Mouse (Mus musculus) layer of hippocampus, postnatal 10 days (tissue): Measurements from ENCODE around the gene Sectm1b. TPM values are rescaled to one million over a fixed set of nuclear protein-coding genes. Genes with fewer than 3 reads are reported as not detected.
"Not testable (repeated sequence)": the region's sequence is repeated elsewhere in the genome, so short reads cannot be mapped to it uniquely, and the experiment has no call there.

Source experiments
- DNase-seq, 2 experiments: peaks; one replicate each; pipeline ENCODE4 v3.0.0; 2021; ENCODE audit warnings: low spot score in 2 of 2
- total RNA-seq, 2 experiments: library from RNA; stranded (reverse); gene quantifications; 2 replicates each; pipeline ENCODE4 v1.2.3; 2021

The Sectm1b gene
- total RNA-seq, 2 experiments from 2014 or later = not detected

GRCm38 (mm10) chr11:121069662-121070061 lies 6.3 kb upstream of the Sectm1b start:
- DNase-seq = not testable (repeated sequence)

- no peak for DNase-seq
Measured at GRCm38 (mm10) chr11:121067895-121068294, 4.5 kb upstream of the Sectm1b start.

- DNase-seq = no peak
Measured at GRCm38 (mm10) chr11:121064197-121064596, 828 bp upstream of the Sectm1b start.

GRCm38 (mm10) chr11:121061615-121062014 lies 1.8 kb downstream of the Sectm1b start:
- peak in 1 of 2 experiments; percentile 19 for DNase-seq

- not testable (repeated sequence) for DNase-seq
Measured at GRCm38 (mm10) chr11:121060401-121061067, 2.8 kb downstream of the Sectm1b start.

GRCm38 (mm10) chr11:121059471-121059870 lies 3.9 kb downstream of the Sectm1b start:
- DNase-seq = no peak

GRCm38 (mm10) chr11:121058956-121059355 lies 4.4 kb downstream of the Sectm1b start:
- DNase-seq = no peak

GRCm38 (mm10) chr11:121058122-121058521 lies 5.2 kb downstream of the Sectm1b start:
- no peak for DNase-seq

- DNase-seq = no peak
Measured at GRCm38 (mm10) chr11:121056536-121057236, 6.7 kb downstream of the Sectm1b start.

GRCm38 (mm10) chr11:121053536-121053935 lies 9.8 kb downstream of the Sectm1b start:
- peak; percentile 82 to 85 for DNase-seq

GRCm38 (mm10) chr11:121052387-121052786 lies 11.0 kb downstream of the Sectm1b start:
- DNase-seq = no peak

GRCm38 (mm10) chr11:121051793-121052192 lies 11.6 kb downstream of the Sectm1b start:
- no peak for DNase-seq

- no peak for DNase-seq
Measured at GRCm38 (mm10) chr11:121049840-121050239, 13.5 kb downstream of the Sectm1b start.

- no peak for DNase-seq
Measured at GRCm38 (mm10) chr11:121047826-121048399, 15.5 kb downstream of the Sectm1b start.

- DNase-seq = no peak
Measured at GRCm38 (mm10) chr11:121045286-121045685, 18.1 kb downstream of the Sectm1b start.

- DNase-seq = not testable (repeated sequence)
Measured at GRCm38 (mm10) chr11:121043025-121043424, 20.3 kb downstream of the Sectm1b start.

- DNase-seq = no peak
Measured at GRCm38 (mm10) chr11:121042480-121042879, 20.9 kb downstream of the Sectm1b start.

- no peak for DNase-seq
Measured at GRCm38 (mm10) chr11:121041636-121042035, 21.7 kb downstream of the Sectm1b start.

GRCm38 (mm10) chr11:121041212-121041611 lies 22.2 kb downstream of the Sectm1b start:
- DNase-seq = peak; percentile 85 to 87

- DNase-seq = no peak
Measured at GRCm38 (mm10) chr11:121039302-121039701, 24.1 kb downstream of the Sectm1b start, which contains the start of gene Cd7. TSS of gene Cd7 (minus strand) at chr11:121039418.

GRCm38 (mm10) chr11:121038366-121039240 lies 24.8 kb downstream of the Sectm1b start:
- DNase-seq = no peak
